Mouse (Mus musculus): ENCODE results near the gene Zfp12. TPM values are rescaled to one million over a fixed set of nuclear protein-coding genes. Genes with fewer than 3 reads are reported as not detected.

The Zfp12 gene
- total RNA-seq, 2 experiments from 2014 or later: 10.6 to 12.6 TPM

DNA sequence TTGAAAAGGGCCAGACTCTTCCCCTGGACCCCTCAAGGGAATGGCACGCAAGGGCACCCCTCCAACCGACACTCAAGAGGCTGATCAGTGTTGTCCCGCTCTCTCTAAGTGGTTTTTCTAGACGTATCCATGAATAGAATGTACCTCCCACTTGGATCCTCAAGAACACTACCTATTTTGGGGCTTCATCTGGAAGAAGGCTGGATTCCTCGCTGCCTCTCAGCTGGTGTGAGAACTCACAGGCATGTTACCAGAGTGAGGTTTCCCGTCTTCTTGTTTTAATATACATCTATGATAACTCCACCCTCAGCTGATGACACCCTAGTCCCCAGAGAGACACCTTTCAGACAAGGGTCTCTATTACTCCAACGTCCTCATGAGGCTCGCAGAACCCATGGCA is 26.7 kb downstream of the Zfp12 start:
- ATAC-seq (replicated peaks; ENCODE audit: low FRiP score, low TSS enrichment, poor library complexity, severe bottlenecking): no peak

- no peak for ATAC-seq (replicated peaks; ENCODE audit: low FRiP score, low TSS enrichment, poor library complexity, severe bottlenecking)
These were observed 29.7 kb downstream of the Zfp12 start for GRCm38 (mm10) chr5:143264689-143265088.

DNA sequence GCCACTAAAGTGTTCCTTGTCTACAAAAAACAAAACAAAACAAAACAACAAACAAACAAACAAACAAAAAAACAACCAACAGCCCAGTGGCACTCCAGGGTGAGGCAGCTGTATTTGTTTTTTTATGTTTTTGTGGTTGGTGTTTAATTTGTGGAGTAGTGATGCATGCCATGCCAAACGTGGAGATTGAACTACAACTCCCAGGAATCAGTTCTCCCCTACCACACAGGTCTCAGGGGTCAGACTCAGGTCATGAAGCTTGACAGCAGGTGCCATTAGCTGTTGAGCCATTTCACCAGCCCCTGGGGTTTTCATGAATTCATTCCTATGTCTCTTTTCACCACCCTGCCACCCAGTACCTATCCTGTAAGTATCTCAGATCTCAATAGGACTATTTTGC is 30.4 kb downstream of the Zfp12 start:
- ATAC-seq (replicated peaks; ENCODE audit: low FRiP score, low TSS enrichment, poor library complexity, severe bottlenecking): no peak

DNA sequence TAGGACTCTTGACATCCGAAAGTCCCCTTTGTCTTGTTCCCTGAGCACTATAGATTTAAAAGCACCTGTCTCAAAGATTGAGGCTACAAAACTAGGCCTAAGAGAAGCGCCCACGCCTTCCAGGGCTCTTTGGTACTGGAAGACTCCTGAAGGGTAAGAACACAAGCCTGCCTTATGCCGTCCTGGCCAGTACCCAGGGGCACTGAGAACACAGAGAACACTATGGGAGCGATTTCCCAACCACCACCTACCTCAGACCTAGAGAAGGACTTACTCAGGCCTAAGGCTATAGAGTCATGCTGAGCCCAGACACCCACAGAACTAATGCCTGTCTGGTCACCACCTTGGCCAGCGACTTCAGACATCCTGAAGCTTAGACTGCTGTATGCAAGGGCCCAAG is 31.8 kb downstream of the Zfp12 start:
- no peak for ATAC-seq (replicated peaks; ENCODE audit: low FRiP score, low TSS enrichment, poor library complexity, severe bottlenecking)

- ATAC-seq (replicated peaks; ENCODE audit: low FRiP score, low TSS enrichment, poor library complexity, severe bottlenecking): no peak
These were observed 34.0 kb downstream of the Zfp12 start for GRCm38 (mm10) chr5:143268985-143269362.

DNA sequence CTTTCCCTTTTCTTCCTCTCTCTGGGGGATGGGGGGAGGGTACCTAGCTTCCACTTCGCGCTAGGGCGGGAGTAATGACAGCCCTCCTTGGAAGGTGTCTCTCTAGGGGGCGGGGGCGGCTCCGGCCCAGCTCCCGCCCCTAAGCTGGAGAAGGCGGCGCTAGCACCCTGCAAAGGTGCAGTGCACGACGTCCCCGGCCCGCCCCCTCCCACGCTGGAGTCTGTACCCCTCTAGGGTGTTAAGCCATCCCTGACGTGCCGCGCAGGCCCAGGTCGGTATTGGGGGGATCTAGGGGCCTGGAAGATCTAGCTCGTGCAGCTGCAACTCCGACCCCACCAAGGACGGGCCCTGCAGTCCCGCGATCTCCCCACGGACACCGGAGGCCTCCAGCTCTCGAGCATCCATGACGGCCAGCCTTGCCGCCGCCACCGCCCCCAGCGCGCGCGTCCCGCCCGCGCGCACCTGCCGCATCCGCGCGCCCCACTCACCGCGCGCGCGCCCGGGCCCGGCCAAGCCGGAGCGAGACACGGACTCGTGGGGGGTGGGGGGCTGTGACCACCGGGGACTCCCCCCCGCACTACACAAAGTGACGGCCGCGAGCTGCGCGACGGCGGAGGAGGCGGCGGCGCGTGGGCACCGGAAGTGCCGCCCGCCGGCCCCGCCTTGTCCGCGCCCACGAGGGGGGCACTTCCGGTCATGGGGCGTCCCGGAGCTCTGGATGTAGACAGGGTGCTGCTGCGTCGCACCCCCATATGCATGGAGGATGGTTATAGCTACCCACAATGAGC is 34.6 kb downstream of the Zfp12 start, which contains the start of gene Zfp316:
Zfp316 (minus strand) TSS at position 660 of the 788 bp plus-strand sequence.
- no peak for ATAC-seq (replicated peaks; ENCODE audit: low FRiP score, low TSS enrichment, poor library complexity, severe bottlenecking)

DNA sequence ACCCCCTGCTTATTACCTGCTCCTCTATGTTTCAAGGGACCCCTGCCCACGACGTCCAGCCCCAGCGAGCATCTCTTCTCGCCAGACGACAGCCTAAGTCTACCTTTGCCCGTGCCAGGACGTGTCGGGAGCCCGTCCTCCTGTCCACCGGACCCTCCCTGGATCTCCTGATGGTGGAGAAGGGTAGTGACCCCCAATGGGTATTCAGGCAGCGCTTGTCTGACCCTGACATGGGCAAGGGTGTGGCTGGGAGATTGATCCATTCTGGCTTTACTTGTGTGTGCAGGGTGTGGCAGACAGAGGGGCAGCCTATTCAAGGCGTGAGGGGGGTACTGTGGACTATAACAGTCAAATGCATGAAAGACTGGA is 35.2 kb downstream of the Zfp12 start:
- ATAC-seq (replicated peaks; ENCODE audit: low FRiP score, low TSS enrichment, poor library complexity, severe bottlenecking): no peak

DNA sequence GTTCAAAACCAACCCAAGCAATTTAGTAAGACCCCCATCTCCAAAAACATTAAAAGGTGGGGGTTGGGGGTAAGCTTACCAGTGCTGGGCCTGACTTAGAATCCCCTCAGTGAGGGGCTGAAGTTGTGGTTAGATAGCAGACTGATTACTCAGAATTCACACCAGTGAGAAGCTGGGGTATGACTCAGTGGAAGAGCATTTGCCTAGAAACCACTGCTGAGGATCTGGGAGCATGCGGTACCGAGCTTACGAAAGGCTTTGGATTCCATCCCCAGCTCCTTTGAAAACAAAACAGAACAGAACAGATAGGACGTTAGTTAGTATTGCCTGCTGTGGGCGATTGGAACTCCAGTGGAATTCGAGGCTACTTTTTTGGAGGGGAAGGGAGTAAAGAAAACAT is 36.7 kb downstream of the Zfp12 start:
- ATAC-seq (replicated peaks; ENCODE audit: low FRiP score, low TSS enrichment, poor library complexity, severe bottlenecking): no peak

- peak; percentile 64 for ATAC-seq (replicated peaks; ENCODE audit: low FRiP score, low TSS enrichment, poor library complexity, severe bottlenecking)
These were observed 37.1 kb downstream of the Zfp12 start for GRCm38 (mm10) chr5:143272108-143272507.

- ATAC-seq (replicated peaks; ENCODE audit: low FRiP score, low TSS enrichment, poor library complexity, severe bottlenecking): peak; percentile 80
These were observed 37.8 kb downstream of the Zfp12 start for GRCm38 (mm10) chr5:143272540-143273330.

- ATAC-seq (replicated peaks; ENCODE audit: low FRiP score, low TSS enrichment, poor library complexity, severe bottlenecking): no peak
These were observed 40.8 kb downstream of the Zfp12 start for GRCm38 (mm10) chr5:143275761-143276160.

GRCm38 (mm10) chr5:143279247-143279646 is 44.3 kb downstream of the Zfp12 start:
- ATAC-seq (replicated peaks; ENCODE audit: low FRiP score, low TSS enrichment, poor library complexity, severe bottlenecking): no peak

GRCm38 (mm10) chr5:143284762-143285161 is 49.8 kb downstream of the Zfp12 start:
- no peak; the same call in 1 of the 2 replicates for ATAC-seq (replicated peaks; ENCODE audit: low FRiP score, low TSS enrichment, poor library complexity, severe bottlenecking)

DNA sequence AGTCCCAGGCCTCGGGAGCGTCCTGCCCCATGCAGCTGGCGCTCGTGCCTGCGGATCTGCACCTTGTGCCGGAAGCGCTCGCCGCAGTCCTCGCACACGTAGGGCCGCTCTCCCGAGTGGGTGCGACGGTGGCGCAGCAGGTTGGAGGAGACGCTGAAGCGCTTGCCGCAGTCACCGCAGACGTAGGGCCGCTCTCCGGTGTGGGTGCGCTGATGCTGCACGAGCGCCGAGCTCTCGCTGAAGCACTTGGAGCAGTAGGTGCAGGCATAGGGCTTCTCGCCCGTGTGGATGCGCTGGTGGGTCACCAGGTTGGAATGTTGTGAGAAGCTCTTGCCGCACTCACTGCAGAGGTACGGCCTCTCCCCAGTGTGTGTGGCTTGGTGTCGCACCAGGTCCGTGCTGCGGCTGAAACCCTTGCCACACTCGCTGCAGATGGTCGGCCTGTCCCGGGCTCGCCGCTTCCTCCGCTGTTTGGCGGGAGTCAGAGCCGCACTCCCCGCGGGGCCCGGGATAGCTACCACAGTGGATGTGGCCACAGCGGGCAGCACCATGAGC is 52.9 kb downstream of the Zfp12 start:
- ATAC-seq (replicated peaks; ENCODE audit: low FRiP score, low TSS enrichment, poor library complexity, severe bottlenecking): 0 out of 2 replicates have a peak, but pooled peaks have one; percentile 4

GRCm38 (mm10) chr5:143288378-143288911 is 53.5 kb downstream of the Zfp12 start:
- no peak for ATAC-seq (replicated peaks; ENCODE audit: low FRiP score, low TSS enrichment, poor library complexity, severe bottlenecking)

DNA sequence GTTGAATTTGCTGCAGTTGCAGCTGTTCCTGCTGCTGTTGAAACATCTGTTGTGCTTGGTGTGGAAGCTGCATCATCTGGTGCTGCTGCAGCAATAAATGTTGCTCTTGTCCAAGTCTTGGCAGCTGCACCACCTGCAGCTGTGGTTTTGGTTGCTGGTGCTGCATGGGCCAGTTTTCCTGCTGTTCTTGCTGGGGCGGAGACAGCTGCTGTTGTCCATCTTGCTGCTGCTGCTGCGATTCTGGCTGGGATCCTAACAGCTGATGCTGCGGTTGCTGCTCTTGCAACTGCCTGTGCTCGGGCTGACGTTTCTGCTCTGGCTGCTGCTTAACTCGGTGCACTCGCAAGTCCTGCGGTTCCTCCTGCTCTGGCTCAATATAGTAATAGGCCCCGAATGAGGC is 54.3 kb downstream of the Zfp12 start:
- no peak for ATAC-seq (replicated peaks; ENCODE audit: low FRiP score, low TSS enrichment, poor library complexity, severe bottlenecking)

- no peak for ATAC-seq (replicated peaks; ENCODE audit: low FRiP score, low TSS enrichment, poor library complexity, severe bottlenecking)
These were observed 57.9 kb downstream of the Zfp12 start for GRCm38 (mm10) chr5:143292879-143293278.

- ATAC-seq (replicated peaks; ENCODE audit: low FRiP score, low TSS enrichment, poor library complexity, severe bottlenecking): no peak
These were observed 58.4 kb downstream of the Zfp12 start, which contains the start of gene Zfp853 for GRCm38 (mm10) chr5:143293404-143293803. TSS of gene Zfp853 (minus strand) at chr5:143293623.

- ATAC-seq (replicated peaks; ENCODE audit: low FRiP score, low TSS enrichment, poor library complexity, severe bottlenecking): no peak
These were observed 59.9 kb downstream of the Zfp12 start for GRCm38 (mm10) chr5:143294862-143295261.

DNA sequence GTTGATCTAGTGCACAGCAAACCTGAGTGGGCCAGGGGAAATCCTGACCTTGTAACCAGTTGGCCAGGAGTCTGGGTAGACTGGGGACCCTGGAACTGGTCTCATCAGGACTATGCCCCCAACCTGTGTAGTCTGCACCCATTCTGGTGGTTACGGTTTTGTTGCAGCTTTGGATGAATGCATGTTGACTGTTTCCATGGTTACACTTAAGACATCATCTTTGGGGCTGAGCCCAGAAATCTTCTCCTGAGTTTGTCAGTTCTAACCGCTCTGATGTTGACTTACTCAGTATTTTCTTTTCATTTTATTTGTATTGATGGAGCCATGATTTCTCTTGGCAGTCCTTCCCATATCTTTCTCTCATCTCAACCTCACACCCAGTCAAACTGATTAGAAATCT is 60.4 kb downstream of the Zfp12 start:
- no peak for ATAC-seq (replicated peaks; ENCODE audit: low FRiP score, low TSS enrichment, poor library complexity, severe bottlenecking)
